Mouse (Mus musculus) liver, embryonic 14.5 days (tissue): ENCODE data around the gene Mc1r. TPM values are rescaled to one million over a fixed set of nuclear protein-coding genes. Genes with fewer than 3 reads are reported as not detected.
"Not testable (repeated sequence)": the region's sequence is repeated elsewhere in the genome, so short reads cannot be mapped to it uniquely, and the experiment has no call there.

ENCODE experiments used
- ATAC-seq: fragments of 200-750 bp; cut with Nextera tagmentation; 2 replicates; pipeline ENCODE4 v1.8.0; 2017; ENCODE audit warnings: moderate number of reproducible peaks, mild to moderate bottlenecking, moderate library complexity; ENCODE audit not compliant: insufficient read depth
- DNase-seq, 3 experiments: peaks; one replicate each; pipeline ENCODE4 v3.0.0-alpha.2; 2012 to 2013; ENCODE audit warnings: low read depth in 3 of 3, low spot score in 3 of 3
- H3K27ac ChIP-seq: fragments of 300-500 bp; sonication (generic); 2 replicates; pipeline ENCODE4 v1.5.1; 2014; ENCODE audit warnings: moderate library complexity, mild to moderate bottlenecking, control low read depth, inconsistent platforms
- H3K27me3 ChIP-seq: fragments of 300-500 bp; sonication (generic); 2 replicates; pipeline ENCODE4 v1.6.1; 2014; ENCODE audit warnings: mild to moderate bottlenecking, low read length, moderate library complexity; ENCODE audit not compliant: control insufficient read depth, insufficient read depth
- H3K36me3 ChIP-seq: fragments of 300-500 bp; sonication (generic); replicated peaks from 2 replicates; pipeline ENCODE4 v1.6.1; 2014; ENCODE audit warnings: low read depth; ENCODE audit not compliant: control insufficient read depth, insufficient read depth
- H3K4me1 ChIP-seq, 2 experiments: fragments of 200-500 bp in 1 of 2; fragments of 300-500 bp in 1 of 2; sonication (generic) in 1 of 2; replicated peaks; 2 replicates each; pipeline ENCODE4 v1.6.1; 2012 to 2014; ENCODE audit warnings: antibody characterized with exemption in 1 of 2, inconsistent platforms in 1 of 2, low read length in 1 of 2; ENCODE audit not compliant: control insufficient read depth in 2 of 2, insufficient read depth in 2 of 2
- H3K4me2 ChIP-seq: fragments of 300-500 bp; sonication (generic); 2 replicates; pipeline ENCODE4 v1.6.1; 2014; ENCODE audit warnings: low read depth, mild to moderate bottlenecking, control low read depth, moderate library complexity
- H3K4me3 ChIP-seq, 2 experiments: fragments of 200-500 bp in 1 of 2; fragments of 300-500 bp in 1 of 2; sonication (generic) in 1 of 2; 2 replicates each; pipeline ENCODE4 v1.5.1; 2012 to 2014; ENCODE audit warnings: low read depth in 2 of 2, low read length in 2 of 2, mild to moderate bottlenecking in 2 of 2, control low read depth in 1 of 2, inconsistent platforms in 1 of 2, moderate library complexity in 1 of 2; ENCODE audit not compliant: insufficient read depth in 1 of 2
- H3K9ac ChIP-seq: fragments of 300-500 bp; sonication (generic); replicated peaks from 2 replicates; pipeline ENCODE4 v1.6.1; 2014; ENCODE audit warnings: mild to moderate bottlenecking, control low read depth, moderate library complexity
- H3K9me3 ChIP-seq: fragments of 300-500 bp; sonication (generic); 2 replicates; pipeline ENCODE4 v1.6.1; 2016; ENCODE audit warnings: low read length, mixed read lengths; ENCODE audit not compliant: control insufficient read depth
- CTCF ChIP-seq: IDR thresholded peaks from 2 replicates; pipeline ENCODE4 v1.5.1; 2016; ENCODE audit warnings: antibody characterized with exemption, low read depth, control low read depth
- EP300 ChIP-seq: IDR thresholded peaks from 2 replicates; pipeline ENCODE4 v1.6.1; 2016; ENCODE audit warnings: antibody characterized with exemption, low read depth
- WGBS: fragments of 180-500 bp; shearing (Covaris S2); extraction: QIAGEN DNeasy Blood & Tissue Kit; methylation state at CpG from one replicate; pipeline ENCODE4 v1.1.7; 2014; ENCODE audit not compliant: insufficient replicate concordance; 5-methylcytosine and 5-hydroxymethylcytosine counted together
- polyA plus RNA-seq, 2 experiments: library from polyadenylated mRNA; depleted of rRNA in 1 of 2; stranded (reverse) in 1 of 2; unstranded in 1 of 2; fragments of >200 nt; fragmentation: Nextera tagmentation in 1 of 2; extraction: Ambion mirVana in 1 of 2; gene quantifications; 2 replicates each; pipeline versions ENCODE4 v1.2.1 to v1.2.3; 2012 to 2014

Gene Mc1r
- polyA plus RNA-seq, 2 experiments, result 0.03 TPM; not detected in 1

- ATAC-seq (no peak), DNase-seq (no peak)
- no peak for TF ChIP-seq EP300
- TF ChIP-seq CTCF, result no peak
- H3K4me1 ChIP-seq, result no peaks in the 10 kb centered on the region
- H3K9ac ChIP-seq, result no peak overlapping the region
- H3K27ac ChIP-seq, result no peak overlapping the region
- H3K4me2 ChIP-seq, result no peak overlapping the region
- no peaks in the 10 kb centered on the region for H3K36me3 ChIP-seq
- H3K9me3 ChIP-seq, result peaks cover 32% of the 10 kb centered on the region
- WGBS, result 85% methylated on average over 25 of the region's 25 CpGs
- H3K4me3 ChIP-seq, result no peak overlapping the region
- no peaks in the 10 kb centered on the region for H3K27me3 ChIP-seq
These were observed 24.9 kb downstream of the Mc1r start for GRCm38 (mm10) chr8:123431616-123432365.

DNA sequence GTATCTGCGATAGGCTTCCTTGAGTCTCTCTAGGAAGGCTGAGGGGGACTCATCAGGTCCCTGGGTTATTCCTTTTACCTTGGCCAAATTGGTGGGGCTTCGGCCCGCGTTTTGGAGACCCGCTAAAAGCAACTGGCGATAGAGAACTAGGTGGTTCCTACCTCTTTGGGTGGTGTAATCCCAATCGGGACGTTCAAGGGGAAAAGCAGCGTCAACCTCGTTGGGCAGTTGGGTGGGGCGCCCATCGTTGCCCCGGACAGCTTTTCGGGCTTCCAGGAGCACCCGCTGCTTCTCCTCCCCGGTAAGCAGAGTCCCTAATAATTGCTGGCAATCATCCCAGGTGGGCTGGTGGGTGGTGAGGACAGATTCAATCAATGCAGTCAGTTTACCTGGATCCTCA lies 25.5 kb downstream of the Mc1r start:
- TF ChIP-seq EP300, result no peak
- no peak for TF ChIP-seq CTCF
- ATAC-seq (no peak), DNase-seq (no peak)
- Histone ChIP-seq H3K27me3 (no peaks in the 10 kb centered on the region), H3K36me3 (no peaks in the 10 kb centered on the region), H3K27ac (no peak overlapping the region), H3K4me3 (no peak overlapping the region), H3K9me3 (peaks cover 26% of the 10 kb centered on the region), H3K9ac (no peak overlapping the region), H3K4me1 (no peaks in the 10 kb centered on the region), H3K4me2 (no peak overlapping the region)
- WGBS, result 83% methylated on average over 16 of the region's 16 CpGs

DNA sequence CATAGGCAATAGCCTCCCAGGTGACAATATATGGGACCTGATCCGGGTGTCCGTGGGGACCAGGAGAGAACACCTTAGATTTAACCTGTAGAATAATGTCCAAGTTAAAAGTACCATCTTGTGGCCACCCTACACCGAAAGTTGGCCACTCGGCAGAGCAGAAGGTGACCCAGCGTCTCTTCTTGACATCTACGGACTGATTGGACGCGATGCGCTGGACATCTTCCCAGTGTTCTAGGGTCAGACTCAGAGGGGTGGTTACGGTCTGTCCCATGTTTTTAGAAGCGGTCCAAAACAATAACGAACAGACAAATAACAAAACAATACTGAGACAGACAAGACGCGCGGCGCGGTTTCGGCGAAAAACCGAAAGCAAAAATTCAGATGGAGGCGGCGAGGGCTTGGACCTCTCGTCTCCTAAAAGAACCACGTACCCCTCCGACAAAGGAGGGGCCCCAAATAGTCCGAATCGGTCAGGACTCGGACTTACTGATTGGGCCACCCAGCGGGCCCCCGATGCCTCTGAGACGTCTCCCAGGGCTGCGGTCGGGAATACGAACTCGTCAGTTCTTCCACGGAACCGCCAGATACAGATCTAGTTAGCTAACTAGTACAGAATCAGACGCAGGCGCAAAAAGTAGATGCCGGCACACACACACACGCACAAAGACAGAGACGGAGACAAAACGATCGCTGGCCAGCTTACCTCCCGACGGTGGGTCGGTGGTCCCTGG lies 26.5 kb downstream of the Mc1r start:
- not testable (repeated sequence) for H3K9ac ChIP-seq, H3K4me1 ChIP-seq, H3K36me3 ChIP-seq, H3K27ac ChIP-seq, H3K4me2 ChIP-seq, DNase-seq, ATAC-seq, H3K4me3 ChIP-seq, H3K27me3 ChIP-seq
- peaks cover 16% of the 10 kb centered on the region for H3K9me3 ChIP-seq
- 92% methylated on average over 47 of the region's 47 CpGs for WGBS

DNA sequence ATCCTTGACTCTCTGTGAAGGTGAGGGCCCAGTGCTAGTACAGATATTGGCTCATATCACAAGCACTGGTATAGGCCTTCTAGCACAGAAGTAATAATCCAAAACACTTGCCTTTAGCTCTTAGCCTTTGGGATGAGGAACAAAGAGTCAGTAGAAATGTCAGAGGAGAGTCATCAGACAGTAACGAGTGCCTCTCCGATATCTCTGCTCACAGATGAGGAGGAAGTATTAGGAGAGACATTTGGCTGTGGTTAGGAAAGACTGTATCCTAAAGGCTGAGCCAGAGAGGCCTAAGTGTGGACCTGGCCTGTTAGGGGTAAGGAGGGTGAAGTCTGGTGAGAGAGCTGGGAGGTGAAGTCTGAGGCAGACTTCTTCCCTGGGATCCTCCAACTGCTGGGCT lies 34.9 kb downstream of the Mc1r start:
- no peak overlapping the region for H3K4me3 ChIP-seq
- H3K27ac ChIP-seq, result no peak overlapping the region
- no peaks in the 10 kb centered on the region for H3K36me3 ChIP-seq
- H3K9ac ChIP-seq, result no peak overlapping the region
- DNase-seq (no peak), ATAC-seq (no peak)
- peaks cover 4 to 10% of the 10 kb centered on the region in 2 experiments; a peak in 3 of 4 replicates for H3K4me1 ChIP-seq
- H3K27me3 ChIP-seq, result no peaks in the 10 kb centered on the region
- no peak overlapping the region for H3K4me2 ChIP-seq
- 39% methylated on average over 2 of the region's 2 CpGs for WGBS
- TF ChIP-seq EP300 (no peak), CTCF (no peak)
- no peaks in the 10 kb centered on the region for H3K9me3 ChIP-seq

DNA sequence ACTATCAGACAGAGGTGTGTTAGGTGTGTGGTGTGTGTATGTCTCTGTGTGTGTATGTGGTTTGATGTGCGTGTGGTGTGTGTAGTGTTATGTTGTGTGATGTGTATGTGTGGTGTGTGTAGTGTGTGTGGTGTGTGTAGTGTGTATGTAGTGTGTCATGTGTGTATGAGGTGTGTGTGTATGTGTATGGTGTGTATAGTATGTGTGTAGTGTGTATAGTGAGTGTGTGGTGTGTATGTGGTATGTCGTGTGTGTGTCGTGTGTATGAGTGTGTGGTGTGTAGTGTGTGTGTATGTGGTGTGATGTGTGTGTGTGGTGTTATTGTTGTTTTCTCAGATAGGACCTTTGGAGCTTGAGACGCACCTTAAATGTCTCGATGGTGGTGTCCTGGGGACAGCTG lies 35.4 kb downstream of the Mc1r start:
- TF ChIP-seq CTCF (no peak), EP300 (no peak)
- WGBS, result 72% methylated on average over 5 of the region's 5 CpGs
- Histone ChIP-seq H3K4me1 (peaks cover 4 to 10% of the 10 kb centered on the region in 2 experiments; a peak in 3 of 4 replicates), H3K36me3 (no peaks in the 10 kb centered on the region), H3K27ac (no peak overlapping the region), H3K4me2 (peak overlapping the region; percentile 81), H3K9me3 (no peaks in the 10 kb centered on the region), H3K27me3 (no peaks in the 10 kb centered on the region), H3K4me3 (peak overlapping the region; percentile 72 to 85; a peak in 2 of 4 replicates), H3K9ac (no peak overlapping the region)
- ATAC-seq (no peak), DNase-seq (no peak)
